Mouse (Mus musculus) CH12.LX (cell line): ENCODE measurements around the gene Stag2. TPM values are rescaled to one million over a fixed set of nuclear protein-coding genes. Genes with fewer than 3 reads are reported as not detected.

ENCODE experiments used
- DNase-seq: peaks from one replicate; pipeline ENCODE4 v3.0.0-alpha.2; 2013; ENCODE audit errors: extremely low read depth
- H3K27ac ChIP-seq: 2 replicates; pipeline ENCODE4 v1.5.1; 2012; ENCODE audit warnings: low read depth, mild to moderate bottlenecking, control low read depth, moderate library complexity; ENCODE audit not compliant: insufficient read depth
- H3K27me3 ChIP-seq: replicated peaks from 2 replicates; pipeline ENCODE3; 2012; ENCODE audit warnings: inconsistent platforms
- H3K36me3 ChIP-seq, 2 experiments: replicated peaks in 1 of 2; 2 replicates each; pipeline versions ENCODE3 to v1.6.1; 2012; ENCODE audit warnings: inconsistent platforms in 1 of 2, low read length in 1 of 2, mild to moderate bottlenecking in 1 of 2, mixed read lengths in 1 of 2, moderate library complexity in 1 of 2; ENCODE audit not compliant: control insufficient read depth in 1 of 2, insufficient read depth in 1 of 2
- H3K4me1 ChIP-seq, 2 experiments: 2 replicates each; pipeline ENCODE4 v1.6.1; 2012; ENCODE audit warnings: inconsistent platforms in 1 of 2, moderate library complexity in 1 of 2; ENCODE audit not compliant: insufficient read depth in 2 of 2, control insufficient read depth in 1 of 2
- H3K4me2 ChIP-seq: 2 replicates; pipeline ENCODE4 v1.6.1; 2012; ENCODE audit warnings: low read depth, mild to moderate bottlenecking, control low read depth; ENCODE audit not compliant: poor library complexity, insufficient read depth, severe bottlenecking
- H3K4me3 ChIP-seq, 3 experiments: fragments of 150-350 bp in 1 of 3; sonication (generic) in 1 of 3; replicated peaks in 1 of 3; 2 replicates each; pipeline versions ENCODE3 to v1.5.1; 2011 to 2012; ENCODE audit warnings: low read depth in 2 of 3, low read length in 2 of 3, mild to moderate bottlenecking in 2 of 3, moderate library complexity in 2 of 3, control low read depth in 1 of 3, improper control_type of control experiment in 1 of 3, inconsistent platforms in 1 of 3, mixed read lengths in 1 of 3; ENCODE audit not compliant: poor library complexity in 1 of 3
- H3K79me2 ChIP-seq: replicated peaks from 2 replicates; pipeline ENCODE4 v1.6.1; 2012; ENCODE audit warnings: mild to moderate bottlenecking, moderate library complexity; ENCODE audit not compliant: control insufficient read depth, poor library complexity, insufficient read depth, severe bottlenecking; ENCODE audit errors: extremely low read depth
- H3K9ac ChIP-seq: 2 replicates; pipeline ENCODE4 v1.6.1; 2012; ENCODE audit warnings: low read depth, mild to moderate bottlenecking, control low read depth, moderate library complexity; ENCODE audit not compliant: insufficient read depth
- H3K9me3 ChIP-seq: replicated peaks from 2 replicates; pipeline ENCODE3; 2012; ENCODE audit warnings: low read length, inconsistent platforms, mixed read lengths
- BHLHE40 ChIP-seq: IDR thresholded peaks from 2 replicates; pipeline ENCODE4 v1.6.1; 2011; ENCODE audit warnings: mild to moderate bottlenecking, low read depth, low read length, improper control_type of control experiment
- CHD1 ChIP-seq: IDR thresholded peaks from 2 replicates; pipeline ENCODE4 v1.6.1; 2012; ENCODE audit warnings: low read depth, low read length, improper control_type of control experiment, inconsistent platforms
- CTCF ChIP-seq, 2 experiments: IDR thresholded peaks in 1 of 2; conservative IDR thresholded peaks in 1 of 2; 2 replicates each; pipeline ENCODE4 v1.5.1; 2011 to 2012; ENCODE audit warnings: low read depth in 2 of 2, low read length in 2 of 2, improper control_type of control experiment in 1 of 2, inconsistent platforms in 1 of 2, mild to moderate bottlenecking in 1 of 2, moderate library complexity in 1 of 2
- E2F4 ChIP-seq: IDR thresholded peaks from 2 replicates; pipeline ENCODE4 v1.6.1; 2011; ENCODE audit warnings: low read depth, low read length, improper control_type of control experiment; ENCODE audit not compliant: insufficient replicate concordance
- EP300 ChIP-seq: IDR thresholded peaks from 2 replicates; pipeline ENCODE4 v1.6.1; 2011; ENCODE audit warnings: low read length, improper control_type of control experiment
- ETS1 ChIP-seq: conservative IDR thresholded peaks from 2 replicates; pipeline ENCODE4 v1.6.1; 2012; ENCODE audit warnings: low read depth, mild to moderate bottlenecking, inconsistent platforms, low read length, improper control_type of control experiment, moderate library complexity
- GABPA ChIP-seq: IDR thresholded peaks from 2 replicates; pipeline ENCODE4 v1.6.1; 2012; ENCODE audit warnings: low read depth, low read length, improper control_type of control experiment, inconsistent platforms; ENCODE audit not compliant: insufficient replicate concordance
- HCFC1 ChIP-seq: IDR thresholded peaks from 2 replicates; pipeline ENCODE4 v1.6.1; 2012; ENCODE audit warnings: low read depth, mild to moderate bottlenecking, inconsistent platforms, low read length, improper control_type of control experiment
- JUN ChIP-seq: IDR thresholded peaks from 2 replicates; pipeline ENCODE4 v1.6.1; 2011; ENCODE audit warnings: low read depth, mild to moderate bottlenecking, low read length, improper control_type of control experiment, moderate library complexity; ENCODE audit not compliant: insufficient read depth
- KAT2A ChIP-seq: IDR thresholded peaks from 2 replicates; pipeline ENCODE4 v1.6.1; 2012; ENCODE audit warnings: low read length, improper control_type of control experiment, inconsistent platforms; ENCODE audit not compliant: insufficient replicate concordance
- MAFK ChIP-seq: IDR thresholded peaks from 2 replicates; pipeline ENCODE4 v1.6.1; 2011; ENCODE audit warnings: low read length, improper control_type of control experiment; ENCODE audit not compliant: insufficient replicate concordance
- MAX ChIP-seq: IDR thresholded peaks from 2 replicates; pipeline ENCODE4 v1.6.1; 2011; ENCODE audit warnings: low read length, improper control_type of control experiment
- MXI1 ChIP-seq: IDR thresholded peaks from 2 replicates; pipeline ENCODE4 v1.6.1; 2011; ENCODE audit warnings: mild to moderate bottlenecking, low read depth, low read length, improper control_type of control experiment
- POLR2A ChIP-seq: IDR thresholded peaks from 2 replicates; pipeline ENCODE4 v1.6.1; 2011; ENCODE audit warnings: low read depth, mild to moderate bottlenecking, improper control_type of control experiment, low read length
- POLR2AphosphoS2 ChIP-seq: IDR thresholded peaks from 2 replicates; pipeline ENCODE4 v1.6.1; 2011; ENCODE audit warnings: low read depth, low read length, improper control_type of control experiment
- RAD21 ChIP-seq: IDR thresholded peaks from 2 replicates; pipeline ENCODE4 v1.6.1; 2011; ENCODE audit warnings: low read depth, mild to moderate bottlenecking, low read length, improper control_type of control experiment, moderate library complexity
- SIN3A ChIP-seq: IDR thresholded peaks from 2 replicates; pipeline ENCODE4 v1.6.1; 2012; ENCODE audit warnings: low read length, improper control_type of control experiment, inconsistent platforms
- SMC3 ChIP-seq: IDR thresholded peaks from 2 replicates; pipeline ENCODE4 v1.6.1; 2011; ENCODE audit warnings: low read depth, low read length, improper control_type of control experiment
- TBP ChIP-seq: conservative IDR thresholded peaks from 2 replicates; pipeline ENCODE4 v1.6.1; 2011; ENCODE audit warnings: low read depth, low read length, improper control_type of control experiment
- UBTF ChIP-seq: IDR thresholded peaks from 2 replicates; pipeline ENCODE4 v1.6.1; 2012; ENCODE audit warnings: low read depth, mild to moderate bottlenecking, inconsistent platforms, low read length, improper control_type of control experiment, moderate library complexity
- USF1 ChIP-seq: IDR thresholded peaks from 2 replicates; pipeline ENCODE4 v1.6.1; 2014; ENCODE audit warnings: low read depth, mild to moderate bottlenecking, inconsistent platforms, low read length, improper control_type of control experiment
- USF2 ChIP-seq: conservative IDR thresholded peaks from 2 replicates; pipeline ENCODE4 v1.6.1; 2011; ENCODE audit warnings: low read depth, low read length, improper control_type of control experiment
- ZC3H11A ChIP-seq: IDR thresholded peaks from 2 replicates; pipeline ENCODE4 v1.6.1; 2012; ENCODE audit warnings: low read depth, mild to moderate bottlenecking, inconsistent platforms, low read length, improper control_type of control experiment
- ZKSCAN1 ChIP-seq: IDR thresholded peaks from 2 replicates; pipeline ENCODE4 v1.6.1; 2012; ENCODE audit warnings: low read depth, inconsistent platforms, low read length, improper control_type of control experiment, borderline replicate concordance
- ZNF384 ChIP-seq: IDR thresholded peaks from 2 replicates; pipeline ENCODE4 v1.6.1; 2012; ENCODE audit warnings: low read depth, low read length, improper control_type of control experiment, inconsistent platforms
- dilution Hi-C: fragments of 300-500 bp; cut with MboI; formaldehyde crosslinking; loops from 2 replicates; pipeline ENCODE4 v1.14.3; 2020; ENCODE audit warnings: low sequenced_read_pairs; ENCODE audit not compliant: extremely low pct_unique_long_range_greater_than_20kb, extremely low pct_ligation_motif_present
- in situ Hi-C: fragments of 300-500 bp; cut with MboI; formaldehyde crosslinking; loops from 3 replicates; pipeline ENCODE4 v1.14.3; 2019; ENCODE audit warnings: low sequenced_read_pairs, low pct_ligation_motif_present, low pct_unique_long_range_greater_than_20kb, mixed read lengths
- polyA plus RNA-seq: library from polyadenylated mRNA; unstranded; fragments of >175 nt; gene quantifications from 2 replicates; pipeline ENCODE4 v1.2.1, GENCODE M21; 2012; ENCODE audit warnings: low read depth; ENCODE audit not compliant: insufficient read length
- total RNA-seq, 2 experiments: library from RNA; depleted of rRNA; stranded (reverse); fragments of 300-350 nt in 1 of 2; fragments of >200 nt in 1 of 2; gene quantifications; 2 replicates each; pipeline ENCODE4 v1.2.3; 2012 to 2014

The Stag2 gene
- total and polyA plus RNA-seq, 3 experiments = 43.5 to 138 (median 48.9) TPM

GRCm38 (mm10) chrX:42315231-42315630, 166.1 kb downstream of the Stag2 start:
- H3K4me3 ChIP-seq = no peak overlapping the region
- no peaks in the 10 kb centered on the region for H3K27me3 ChIP-seq
- no peaks in the 10 kb centered on the region for H3K4me1 ChIP-seq
- no peaks in the 10 kb centered on the region for H3K79me2 ChIP-seq
- in situ Hi-C loops = no loop called here
- H3K36me3 ChIP-seq = no peaks in the 10 kb centered on the region
- dilution Hi-C loops = no loop called here
- no peak for DNase-seq
- no peak overlapping the region for H3K4me2 ChIP-seq
- H3K9ac ChIP-seq = no peak overlapping the region
- no peak overlapping the region for H3K27ac ChIP-seq
- no peak for TF ChIP-seq USF1
- TF ChIP-seq POLR2A = no peak
- no peak for TF ChIP-seq KAT2A
- no peak for TF ChIP-seq MXI1
- no peak for TF ChIP-seq GABPA
- TF ChIP-seq POLR2AphosphoS2 = no peak
- TF ChIP-seq UBTF = no peak
- TF ChIP-seq MAFK = no peak
- TF ChIP-seq RAD21 = no peak
- TF ChIP-seq CTCF (conservative IDR thresholded peaks at IDR 0.05 in 1 of 2, IDR thresholded peaks at IDR 0.05 in 1 of 2; ENCODE audit: low read depth in 2 of 2, low read length in 2 of 2) = no peak
- no peak for TF ChIP-seq ETS1
- TF ChIP-seq HCFC1 = no peak
- no peak for TF ChIP-seq MAX
- no peak for TF ChIP-seq USF2
- TF ChIP-seq TBP = no peak
- TF ChIP-seq ZC3H11A = no peak
- TF ChIP-seq ZKSCAN1 = no peak
- TF ChIP-seq EP300 = no peak
- H3K9me3 ChIP-seq = no peaks in the 10 kb centered on the region

DNA sequence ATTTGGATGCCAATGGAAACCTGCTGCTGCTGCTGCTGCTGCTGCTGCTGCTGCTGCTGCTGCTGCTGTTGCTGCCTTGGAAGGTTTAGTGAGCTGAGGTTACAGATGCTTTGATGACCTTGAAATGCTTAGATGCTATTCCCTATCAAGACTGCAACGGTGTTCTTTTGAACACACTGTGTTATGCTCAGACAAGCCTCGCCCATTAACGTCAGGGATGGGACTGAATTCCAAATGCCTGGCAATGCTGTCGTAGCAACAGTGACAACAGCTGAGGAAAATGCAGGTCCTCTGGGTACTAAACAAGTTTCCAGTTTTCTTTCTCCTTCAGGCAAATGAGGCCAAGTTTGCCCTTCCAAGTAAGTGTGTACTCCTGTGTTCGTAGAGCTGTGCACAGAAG, 171.3 kb downstream of the Stag2 start:
- dilution Hi-C loops = no loop called here

More for the DNA sequence above, 171.3 kb downstream of the Stag2 start:
- Histone ChIP-seq H3K4me1 (no peaks in the 10 kb centered on the region), H3K4me3 (no peak overlapping the region), H3K27ac (no peak overlapping the region), H3K36me3 (no peaks in the 10 kb centered on the region), H3K9me3 (no peaks in the 10 kb centered on the region), H3K27me3 (no peaks in the 10 kb centered on the region), H3K9ac (no peak overlapping the region), H3K79me2 (no peaks in the 10 kb centered on the region), H3K4me2 (no peak overlapping the region)
- TF ChIP-seq E2F4 (no peak), ETS1 (no peak), JUN (no peak), CTCF (conservative IDR thresholded peaks at IDR 0.05 in 1 of 2, IDR thresholded peaks at IDR 0.05 in 1 of 2; ENCODE audit: low read depth in 2 of 2, low read length in 2 of 2) (no peak), BHLHE40 (no peak), ZNF384 (no peak), HCFC1 (no peak), ZC3H11A (no peak), SIN3A (no peak), EP300 (no peak), SMC3 (no peak), USF2 (no peak), CHD1 (no peak)
- in situ Hi-C loops = no loop called here
- no peak for DNase-seq
